Mouse (Mus musculus) embryonic facial prominence, embryonic 13.5 days (tissue): ENCODE data around the gene Anapc5. TPM values are rescaled to one million over a fixed set of nuclear protein-coding genes. Genes with fewer than 3 reads are reported as not detected.

Experiments used
- ATAC-seq: fragments of 200-750 bp; cut with Nextera tagmentation; 2 replicates; pipeline ENCODE4 v1.8.0; 2017; ENCODE audit warnings: low read depth; ENCODE audit not compliant: insufficient number of reproducible peaks, insufficient read depth, low FRiP score, low TSS enrichment
- H3K27ac ChIP-seq: fragments of 300-500 bp; sonication (generic); 2 replicates; pipeline ENCODE4 v1.5.1; 2015; ENCODE audit warnings: moderate library complexity, mild to moderate bottlenecking, inconsistent platforms
- H3K27me3 ChIP-seq: fragments of 300-500 bp; sonication (generic); 2 replicates; pipeline ENCODE4 v1.6.1; 2015; ENCODE audit warnings: mild to moderate bottlenecking, inconsistent platforms
- H3K36me3 ChIP-seq: fragments of 300-500 bp; sonication (generic); 2 replicates; pipeline ENCODE4 v1.6.1; 2015; ENCODE audit warnings: mild to moderate bottlenecking, inconsistent platforms
- H3K4me1 ChIP-seq: fragments of 300-500 bp; sonication (generic); 2 replicates; pipeline ENCODE4 v1.6.1; 2015; ENCODE audit warnings: inconsistent platforms
- H3K4me2 ChIP-seq: fragments of 300-500 bp; sonication (generic); 2 replicates; pipeline ENCODE4 v1.6.1; 2015; ENCODE audit warnings: moderate library complexity, mild to moderate bottlenecking, inconsistent platforms
- H3K4me3 ChIP-seq: fragments of 300-500 bp; sonication (generic); 2 replicates; pipeline ENCODE4 v1.5.1; 2015; ENCODE audit warnings: mild to moderate bottlenecking, inconsistent platforms
- H3K9ac ChIP-seq: fragments of 300-500 bp; sonication (generic); 2 replicates; pipeline ENCODE4 v1.6.1; 2015; ENCODE audit warnings: mild to moderate bottlenecking, inconsistent platforms
- H3K9me3 ChIP-seq: fragments of 300-500 bp; sonication (generic); 2 replicates; pipeline ENCODE4 v1.6.1; 2016; ENCODE audit warnings: inconsistent platforms
- WGBS: fragments of 180-500 bp; shearing (Covaris S2); methylation state at CpG from one replicate; pipeline ENCODE4 v1.1.7; 2015; ENCODE audit warnings: mixed read lengths; 5-methylcytosine and 5-hydroxymethylcytosine counted together
- polyA plus RNA-seq: library from polyadenylated mRNA; unstranded; fragments of >200 nt; fragmentation: Nextera tagmentation; extraction: Ambion mirVana; gene quantifications from 2 replicates; pipeline ENCODE4 v1.2.1, GENCODE M21; 2015

Gene Anapc5
- polyA plus RNA-seq, 1 experiment from 2014 or later = 454 TPM

GRCm38 (mm10) chr5:122775646-122776286 is 45.4 kb downstream of the Anapc5 start:
- H3K27me3 ChIP-seq = no peaks in the 10 kb centered on the region
- H3K4me3 ChIP-seq = no peak overlapping the region
- no peaks in the 10 kb centered on the region for H3K9me3 ChIP-seq
- H3K4me1 ChIP-seq = peaks cover 24% of the 10 kb centered on the region
- H3K27ac ChIP-seq = no peak overlapping the region
- H3K4me2 ChIP-seq = no peak overlapping the region
- no peak overlapping the region for H3K9ac ChIP-seq
- 71% methylated on average over 14 of the region's 14 CpGs for WGBS
- no peak for ATAC-seq
- H3K36me3 ChIP-seq = peaks cover 11% of the 10 kb centered on the region; the same call in 1 of the 2 replicates

GRCm38 (mm10) chr5:122774743-122775611 is 46.2 kb downstream of the Anapc5 start:
- Histone ChIP-seq H3K4me1 (peaks cover 25% of the 10 kb centered on the region), H3K9me3 (no peaks in the 10 kb centered on the region), H3K4me3 (no peak overlapping the region), H3K4me2 (no peak overlapping the region), H3K36me3 (peaks cover 11% of the 10 kb centered on the region; the same call in 1 of the 2 replicates), H3K9ac (0 out of 2 replicates have a peak overlapping the region, but pooled peaks have one; percentile 21), H3K27ac (no peak overlapping the region), H3K27me3 (no peaks in the 10 kb centered on the region)
- ATAC-seq = no peak
- 79% methylated on average over 28 of the region's 28 CpGs for WGBS

- WGBS = 82% methylated on average over 11 of the region's 11 CpGs
- Histone ChIP-seq H3K4me3 (no peak overlapping the region), H3K36me3 (peaks cover 20% of the 10 kb centered on the region), H3K27ac (no peak overlapping the region), H3K4me2 (no peak overlapping the region), H3K9ac (no peak overlapping the region), H3K4me1 (peaks cover 23% of the 10 kb centered on the region), H3K27me3 (no peaks in the 10 kb centered on the region), H3K9me3 (no peaks in the 10 kb centered on the region)
- no peak for ATAC-seq
Measured at GRCm38 (mm10) chr5:122773756-122774155, 47.4 kb downstream of the Anapc5 start.

- no peak for ATAC-seq
- Histone ChIP-seq H3K27ac (peak overlapping the region; percentile 81; the same call in 1 of the 2 replicates), H3K9ac (no peak overlapping the region; the same call in 1 of the 2 replicates), H3K9me3 (no peaks in the 10 kb centered on the region), H3K4me2 (no peak overlapping the region), H3K27me3 (no peaks in the 10 kb centered on the region), H3K36me3 (peaks cover 25% of the 10 kb centered on the region), H3K4me1 (peaks cover 14% of the 10 kb centered on the region), H3K4me3 (no peak overlapping the region)
- 88% methylated on average over 9 of the region's 9 CpGs for WGBS
Measured at GRCm38 (mm10) chr5:122771428-122771827, 49.7 kb downstream of the Anapc5 start.

- H3K27ac ChIP-seq = peak overlapping the region; percentile 81
- peak overlapping the region; percentile 0; the same call in 1 of the 2 replicates for H3K4me2 ChIP-seq
- H3K27me3 ChIP-seq = no peaks in the 10 kb centered on the region
- H3K9me3 ChIP-seq = no peaks in the 10 kb centered on the region
- H3K36me3 ChIP-seq = peaks cover 25% of the 10 kb centered on the region
- peak overlapping the region; percentile 62 for H3K9ac ChIP-seq
- 55% methylated on average over 10 of the region's 10 CpGs for WGBS
- H3K4me3 ChIP-seq = no peak overlapping the region
- no peak for ATAC-seq
- peaks cover 14% of the 10 kb centered on the region for H3K4me1 ChIP-seq
Measured at GRCm38 (mm10) chr5:122770806-122771261, 50.3 kb downstream of the Anapc5 start.

- 39% methylated on average over 7 of the region's 7 CpGs for WGBS
- H3K9ac ChIP-seq = peak overlapping the region; percentile 62
- no peak for ATAC-seq
- peak overlapping the region; percentile 0; the same call in 1 of the 2 replicates for H3K4me2 ChIP-seq
- peak overlapping the region; percentile 81 for H3K27ac ChIP-seq
- H3K4me3 ChIP-seq = no peak overlapping the region
- H3K36me3 ChIP-seq = peaks cover 25% of the 10 kb centered on the region
- no peaks in the 10 kb centered on the region for H3K9me3 ChIP-seq
- H3K4me1 ChIP-seq = peaks cover 14% of the 10 kb centered on the region
- H3K27me3 ChIP-seq = no peaks in the 10 kb centered on the region
Measured at GRCm38 (mm10) chr5:122770304-122770703, 50.8 kb downstream of the Anapc5 start.

- Histone ChIP-seq H3K9ac (no peak overlapping the region), H3K27me3 (no peaks in the 10 kb centered on the region), H3K9me3 (no peaks in the 10 kb centered on the region), H3K4me1 (peaks cover 14% of the 10 kb centered on the region), H3K4me3 (no peak overlapping the region), H3K36me3 (peaks cover 26% of the 10 kb centered on the region), H3K4me2 (no peak overlapping the region), H3K27ac (no peak overlapping the region)
- ATAC-seq = no peak
- WGBS = 89% methylated on average over 15 of the region's 15 CpGs
Measured at GRCm38 (mm10) chr5:122769101-122769568, 52.0 kb downstream of the Anapc5 start.

GRCm38 (mm10) chr5:122767283-122767682 is 53.9 kb downstream of the Anapc5 start:
- H3K27me3 ChIP-seq = no peaks in the 10 kb centered on the region
- no peaks in the 10 kb centered on the region for H3K9me3 ChIP-seq
- peaks cover 28% of the 10 kb centered on the region for H3K36me3 ChIP-seq
- no peak overlapping the region for H3K4me3 ChIP-seq
- no peak overlapping the region for H3K4me2 ChIP-seq
- H3K4me1 ChIP-seq = peaks cover 14% of the 10 kb centered on the region
- no peak for ATAC-seq
- no peak overlapping the region for H3K27ac ChIP-seq
- WGBS = 88% methylated on average over 11 of the region's 11 CpGs
- no peak overlapping the region for H3K9ac ChIP-seq

- whole genome bisulfite sequencing = 53% methylated on average over 10 of the region's 10 CpGs
- Histone ChIP-seq H3K9me3 (no peaks in the 10 kb centered on the region), H3K27ac (0 out of 2 replicates have a peak overlapping the region, but pooled peaks have one; percentile 11), H3K27me3 (no peaks in the 10 kb centered on the region), H3K36me3 (peaks cover 31% of the 10 kb centered on the region), H3K4me2 (no peak overlapping the region), H3K9ac (no peak overlapping the region), H3K4me3 (no peak overlapping the region), H3K4me1 (no peaks in the 10 kb centered on the region)
- no peak for ATAC-seq
Measured at GRCm38 (mm10) chr5:122764032-122764464, 57.1 kb downstream of the Anapc5 start.

GRCm38 (mm10) chr5:122763271-122764031 is 57.7 kb downstream of the Anapc5 start:
- no peak overlapping the region for H3K9ac ChIP-seq
- H3K27ac ChIP-seq = 0 out of 2 replicates have a peak overlapping the region, but pooled peaks have one; percentile 11
- no peak for ATAC-seq
- 82% methylated on average over 29 of the region's 29 CpGs for WGBS
- no peak overlapping the region for H3K4me3 ChIP-seq
- no peaks in the 10 kb centered on the region for H3K4me1 ChIP-seq
- H3K9me3 ChIP-seq = no peaks in the 10 kb centered on the region
- H3K36me3 ChIP-seq = peaks cover 32% of the 10 kb centered on the region
- H3K4me2 ChIP-seq = no peak overlapping the region
- H3K27me3 ChIP-seq = no peaks in the 10 kb centered on the region

GRCm38 (mm10) chr5:122756680-122757079 is 64.5 kb downstream of the Anapc5 start:
- Histone ChIP-seq H3K4me1 (no peaks in the 10 kb centered on the region), H3K9me3 (no peaks in the 10 kb centered on the region), H3K27ac (no peak overlapping the region), H3K27me3 (no peaks in the 10 kb centered on the region), H3K9ac (no peak overlapping the region), H3K36me3 (peaks cover 51% of the 10 kb centered on the region), H3K4me2 (no peak overlapping the region), H3K4me3 (no peak overlapping the region)
- no peak for ATAC-seq
- 93% methylated on average over 7 of the region's 7 CpGs for WGBS
